Mouse (Mus musculus) liver, embryonic 16.5 days (tissue): ENCODE data around the gene Ybx2. TPM values are rescaled to one million over a fixed set of nuclear protein-coding genes. Genes with fewer than 3 reads are reported as not detected.

Experiments used
- ATAC-seq: fragments of 200-750 bp; cut with Nextera tagmentation; 2 replicates; pipeline ENCODE4 v1.8.0; 2017; ENCODE audit warnings: low read depth, mild to moderate bottlenecking, moderate number of reproducible peaks, moderate library complexity
- H3K27ac ChIP-seq: fragments of 300-500 bp; sonication (generic); 2 replicates; pipeline ENCODE4 v1.5.1; 2014; ENCODE audit warnings: mild to moderate bottlenecking, low read length
- H3K27me3 ChIP-seq: fragments of 300-500 bp; sonication (generic); 2 replicates; pipeline ENCODE4 v1.6.1; 2014; ENCODE audit warnings: low read depth, low read length, mixed read lengths; ENCODE audit not compliant: control insufficient read depth, insufficient read depth
- H3K36me3 ChIP-seq: fragments of 300-500 bp; sonication (generic); 2 replicates; pipeline ENCODE4 v1.6.1; 2014; ENCODE audit warnings: mild to moderate bottlenecking; ENCODE audit not compliant: control insufficient read depth, insufficient read depth
- H3K4me1 ChIP-seq: fragments of 300-500 bp; sonication (generic); 2 replicates; pipeline ENCODE4 v1.6.1; 2014; ENCODE audit warnings: low read depth, low read length, mixed read lengths; ENCODE audit not compliant: control insufficient read depth
- H3K4me2 ChIP-seq: fragments of 300-500 bp; sonication (generic); 2 replicates; pipeline ENCODE4 v1.6.1; 2014; ENCODE audit warnings: low read depth, low read length, mixed read lengths
- H3K4me3 ChIP-seq: fragments of 300-500 bp; sonication (generic); 2 replicates; pipeline ENCODE4 v1.5.1; 2014; ENCODE audit warnings: low read depth, mild to moderate bottlenecking, low read length
- H3K9ac ChIP-seq: fragments of 300-500 bp; sonication (generic); 2 replicates; pipeline ENCODE4 v1.6.1; 2014; ENCODE audit warnings: low read depth, low read length
- H3K9me3 ChIP-seq: fragments of 300-500 bp; sonication (generic); replicated peaks from 2 replicates; pipeline ENCODE4 v1.6.1; 2016; ENCODE audit warnings: low read length; ENCODE audit not compliant: control insufficient read depth
- WGBS: fragments of 180-500 bp; shearing (Covaris S2); extraction: QIAGEN DNeasy Blood & Tissue Kit; methylation state at CpG from one replicate; pipeline ENCODE4 v1.1.7; 2014; ENCODE audit not compliant: insufficient replicate concordance; 5-methylcytosine and 5-hydroxymethylcytosine counted together
- polyA plus RNA-seq: library from polyadenylated mRNA; unstranded; fragments of >200 nt; fragmentation: Nextera tagmentation; extraction: Ambion mirVana; gene quantifications from 2 replicates; pipeline ENCODE4 v1.2.1, GENCODE M21; 2015

Gene Ybx2
- 0.18 TPM in 1 of 2 replicates, not detected in the other for polyA plus RNA-seq

GRCm38 (mm10) chr11:69935137-69935879 is at the start of gene Ybx2:
TSS of gene Ybx2 (plus strand) at chr11:69935796.
- Histone ChIP-seq H3K9ac (peak within 1 kb of the TSS; percentile 54), H3K27ac (no peak within 1 kb of the TSS), H3K27me3 (peaks cover 59% of the 10 kb centered on the region), H3K9me3 (no peaks in the 10 kb centered on the region), H3K4me3 (peak within 1 kb of the TSS; percentile 64), H3K4me2 (peak within 1 kb of the TSS; percentile 95), H3K36me3 (no peaks in the 10 kb centered on the region), H3K4me1 (peaks cover 25% of the 10 kb centered on the region)
- peak; percentile 81 for ATAC-seq
- 3% methylated on average over 45 of the region's 62 CpGs for WGBS

GRCm38 (mm10) chr11:69886907-69887635 is 48.5 kb upstream of the Ybx2 start:
- Histone ChIP-seq H3K27ac (peak overlapping the region; percentile 41), H3K4me2 (peak overlapping the region; percentile 26), H3K9me3 (no peaks in the 10 kb centered on the region), H3K4me3 (no peak overlapping the region), H3K9ac (peak overlapping the region; percentile 27; the same call in 1 of the 2 replicates), H3K4me1 (peaks cover 29% of the 10 kb centered on the region), H3K36me3 (no peaks in the 10 kb centered on the region), H3K27me3 (no peaks in the 10 kb centered on the region)
- WGBS: 20% methylated on average over 8 of the region's 8 CpGs
- ATAC-seq: peak; percentile 76

GRCm38 (mm10) chr11:69891482-69891881 is 44.1 kb upstream of the Ybx2 start:
- Histone ChIP-seq H3K4me1 (peaks cover 36% of the 10 kb centered on the region), H3K27ac (no peak overlapping the region), H3K4me3 (no peak overlapping the region), H3K4me2 (no peak overlapping the region), H3K27me3 (no peaks in the 10 kb centered on the region), H3K36me3 (no peaks in the 10 kb centered on the region), H3K9ac (no peak overlapping the region), H3K9me3 (no peaks in the 10 kb centered on the region)
- ATAC-seq: no peak
- 35% methylated on average over 4 of the region's 4 CpGs for WGBS

GRCm38 (mm10) chr11:69894671-69895070 is 40.9 kb upstream of the Ybx2 start:
- no peak for ATAC-seq
- Histone ChIP-seq H3K27me3 (0 out of 2 replicates have a peak, but pooled peaks cover 3% of the 10 kb centered on the region), H3K27ac (no peak overlapping the region; the same call in 1 of the 2 replicates), H3K9ac (no peak overlapping the region), H3K4me3 (peak overlapping the region; percentile 22; the same call in 1 of the 2 replicates), H3K4me2 (no peak overlapping the region), H3K4me1 (peaks cover 23% of the 10 kb centered on the region), H3K36me3 (no peaks in the 10 kb centered on the region), H3K9me3 (no peaks in the 10 kb centered on the region)
- 17% methylated on average over 5 of the region's 5 CpGs for WGBS

GRCm38 (mm10) chr11:69895291-69895690 is 40.3 kb upstream of the Ybx2 start, which contains the start of gene Acap1:
TSS of gene Acap1 (minus strand) at chr11:69895539.
- Histone ChIP-seq H3K9me3 (no peaks in the 10 kb centered on the region), H3K4me1 (peaks cover 29% of the 10 kb centered on the region), H3K9ac (no peak within 1 kb of the TSS), H3K27me3 (0 out of 2 replicates have a peak, but pooled peaks cover 3% of the 10 kb centered on the region), H3K4me3 (peak within 1 kb of the TSS; percentile 22; the same call in 1 of the 2 replicates), H3K36me3 (no peaks in the 10 kb centered on the region), H3K4me2 (0 out of 2 replicates have a peak within 1 kb of the TSS, but pooled peaks have one; percentile 22), H3K27ac (peak within 1 kb of the TSS; percentile 64)
- WGBS: 31% methylated on average over 4 of the region's 4 CpGs
- ATAC-seq: peak; percentile 63

- peaks cover 34% of the 10 kb centered on the region for H3K4me1 ChIP-seq
- H3K36me3 ChIP-seq: peaks cover 10% of the 10 kb centered on the region
- H3K9ac ChIP-seq: 0 out of 2 replicates have a peak overlapping the region, but pooled peaks have one; percentile 19
- 41% methylated on average over 4 of the region's 4 CpGs for WGBS
- no peak for ATAC-seq
- H3K4me2 ChIP-seq: peak overlapping the region; percentile 98
- H3K9me3 ChIP-seq: no peaks in the 10 kb centered on the region
- H3K27ac ChIP-seq: no peak overlapping the region
- 0 out of 2 replicates have a peak, but pooled peaks cover 3% of the 10 kb centered on the region for H3K27me3 ChIP-seq
- no peak overlapping the region; the same call in 1 of the 2 replicates for H3K4me3 ChIP-seq
Observed at GRCm38 (mm10) chr11:69899870-69900269, 35.7 kb upstream of the Ybx2 start.

GRCm38 (mm10) chr11:69900471-69901405 is 34.9 kb upstream of the Ybx2 start, which contains the start of the genes 2810408A11Rik and Neurl4:
TSS of gene 2810408A11Rik (minus strand) at chr11:69900987.
TSS of gene Neurl4 (plus strand) at chr11:69901072.
- H3K36me3 ChIP-seq: peaks cover 16% of the 10 kb centered on the region
- no peaks in the 10 kb centered on the region for H3K9me3 ChIP-seq
- H3K9ac ChIP-seq: peak within 1 kb of the TSS; percentile 91
- ATAC-seq: peak; percentile 92
- WGBS: under 1% methylated on average over 38 of the region's 38 CpGs
- H3K4me1 ChIP-seq: peaks cover 27% of the 10 kb centered on the region
- peak within 1 kb of the TSS; percentile 88 for H3K4me3 ChIP-seq
- 0 out of 2 replicates have a peak, but pooled peaks cover 3% of the 10 kb centered on the region for H3K27me3 ChIP-seq
- H3K27ac ChIP-seq: peak within 1 kb of the TSS; percentile 98
- H3K4me2 ChIP-seq: peak within 1 kb of the TSS; percentile 98

- peaks cover 25% of the 10 kb centered on the region for H3K4me1 ChIP-seq
- WGBS: 0% methylated on average over 41 of the region's 42 CpGs
- H3K27ac ChIP-seq: peak overlapping the region; percentile 98
- peak; percentile 65 for ATAC-seq
- H3K4me3 ChIP-seq: peak overlapping the region; percentile 88
- peaks cover 21% of the 10 kb centered on the region for H3K36me3 ChIP-seq
- H3K9ac ChIP-seq: peak overlapping the region; percentile 91
- no peaks in the 10 kb centered on the region for H3K9me3 ChIP-seq
- 0 out of 2 replicates have a peak, but pooled peaks cover 3% of the 10 kb centered on the region for H3K27me3 ChIP-seq
- peak overlapping the region; percentile 98 for H3K4me2 ChIP-seq
Observed at GRCm38 (mm10) chr11:69901406-69901846, 34.2 kb upstream of the Ybx2 start.
